Mouse (Mus musculus) megakaryocyte progenitor cell, adult 5-6 weeks (primary cell): ENCODE results near the gene Zfp992. TPM values are rescaled to one million over a fixed set of nuclear protein-coding genes. Genes with fewer than 3 reads are reported as not detected.
"Not testable (repeated sequence)": the region's sequence is repeated elsewhere in the genome, so short reads cannot be mapped to it uniquely, and the experiment has no call there.

Experiments used
- ATAC-seq: replicated peaks from 2 replicates; pipeline ENCODE4 v1.8.0; 2016; ENCODE audit warnings: mild to moderate bottlenecking, moderate TSS enrichment, inconsistent platforms; ENCODE audit not compliant: poor library complexity
- total RNA-seq, 2 experiments: library from RNA; stranded (forward) in 1 of 2; stranded (reverse) in 1 of 2; fragments of 157-497, 149-512 nt in 1 of 2; fragments of 200-1000 nt in 1 of 2; gene quantifications; 2 replicates each; pipeline versions ENCODE4 v1.2.3 to v1.2.4; 2015 to 2017

Zfp992 gene
- total RNA-seq (2015) = 22.0 and 24.6 TPM in 2 replicates
- total RNA-seq (2017) = 7.4 and 12.2 TPM in 2 replicates

GRCm38 (mm10) chr4:146448950-146449349 is at the start of gene Zfp992:
Gene Zfp992, plus strand, starts transcription at chr4:146449023.
- not testable (repeated sequence) for ATAC-seq

- ATAC-seq = not testable (repeated sequence)
Measured at GRCm38 (mm10) chr4:146429467-146429866, 19.4 kb upstream of the Zfp992 start.

GRCm38 (mm10) chr4:146430876-146431275 is 17.9 kb upstream of the Zfp992 start:
- ATAC-seq = not testable (repeated sequence)

- ATAC-seq = not testable (repeated sequence)
Measured at GRCm38 (mm10) chr4:146435539-146435938, 13.3 kb upstream of the Zfp992 start.

GRCm38 (mm10) chr4:146437256-146437655 is 11.6 kb upstream of the Zfp992 start:
- not testable (repeated sequence) for ATAC-seq

GRCm38 (mm10) chr4:146444345-146444744 is 4.5 kb upstream of the Zfp992 start:
- ATAC-seq = not testable (repeated sequence)

GRCm38 (mm10) chr4:146445121-146445520 is 3.7 kb upstream of the Zfp992 start:
- not testable (repeated sequence) for ATAC-seq

GRCm38 (mm10) chr4:146446135-146446534 is 2.7 kb upstream of the Zfp992 start:
- ATAC-seq = not testable (repeated sequence)

GRCm38 (mm10) chr4:146447016-146447415 is 1.8 kb upstream of the Zfp992 start:
- ATAC-seq = not testable (repeated sequence)

- not testable (repeated sequence) for ATAC-seq
Measured at GRCm38 (mm10) chr4:146449711-146450110, 888 bp downstream of the Zfp992 start.

GRCm38 (mm10) chr4:146452576-146452975 is 3.8 kb downstream of the Zfp992 start:
- ATAC-seq = not testable (repeated sequence)

- ATAC-seq = peak; percentile 52
Measured at GRCm38 (mm10) chr4:146454170-146454569, 5.3 kb downstream of the Zfp992 start.

GRCm38 (mm10) chr4:146454896-146455295 is 6.1 kb downstream of the Zfp992 start:
- ATAC-seq = no peak

GRCm38 (mm10) chr4:146455321-146455721 is 6.5 kb downstream of the Zfp992 start:
- no peak for ATAC-seq

GRCm38 (mm10) chr4:146456061-146456726 is 7.4 kb downstream of the Zfp992 start:
- ATAC-seq = no peak

GRCm38 (mm10) chr4:146457126-146457525 is 8.3 kb downstream of the Zfp992 start:
- ATAC-seq = no peak

GRCm38 (mm10) chr4:146457720-146458119 is 8.9 kb downstream of the Zfp992 start:
- no peak for ATAC-seq

GRCm38 (mm10) chr4:146459822-146460221 is 11.0 kb downstream of the Zfp992 start:
- ATAC-seq = not testable (repeated sequence)

- not testable (repeated sequence) for ATAC-seq
Measured at GRCm38 (mm10) chr4:146460685-146461084, 11.9 kb downstream of the Zfp992 start.

GRCm38 (mm10) chr4:146463649-146464351 is 15.0 kb downstream of the Zfp992 start:
- not testable (repeated sequence) for ATAC-seq

GRCm38 (mm10) chr4:146469984-146470383 is 21.2 kb downstream of the Zfp992 start:
- ATAC-seq = not testable (repeated sequence)

GRCm38 (mm10) chr4:146474181-146474580 is 25.4 kb downstream of the Zfp992 start:
- 0 out of 2 replicates have a peak, but pooled peaks have one; percentile 12 for ATAC-seq
